Mouse (Mus musculus) embryonic facial prominence, embryonic 15.5 days (tissue): Measurements from ENCODE around the gene Opn4. TPM values are rescaled to one million over a fixed set of nuclear protein-coding genes. Genes with fewer than 3 reads are reported as not detected.
A peak's percentile ranks its signal among the peaks of the same experiment; 100 is the strongest.

ENCODE experiments used
- ATAC-seq: fragments of 200-750 bp; cut with Nextera tagmentation; 2 replicates; pipeline ENCODE4 v1.8.0; 2017; ENCODE audit warnings: low read depth, moderate TSS enrichment; ENCODE audit not compliant: insufficient number of reproducible peaks, low FRiP score, low TSS enrichment
- H3K27ac ChIP-seq: fragments of 300-500 bp; sonication (generic); replicated peaks from 2 replicates; pipeline ENCODE4 v1.5.1; 2015; ENCODE audit warnings: mild to moderate bottlenecking, inconsistent platforms
- H3K27me3 ChIP-seq: fragments of 300-500 bp; sonication (generic); 2 replicates; pipeline ENCODE4 v1.6.1; 2015; ENCODE audit warnings: inconsistent platforms
- H3K36me3 ChIP-seq: fragments of 300-500 bp; sonication (generic); 2 replicates; pipeline ENCODE4 v1.6.1; 2015; ENCODE audit warnings: mild to moderate bottlenecking, inconsistent platforms
- H3K4me1 ChIP-seq: fragments of 300-500 bp; sonication (generic); 2 replicates; pipeline ENCODE4 v1.6.1; 2015; ENCODE audit warnings: inconsistent platforms
- H3K4me2 ChIP-seq: fragments of 300-500 bp; sonication (generic); replicated peaks from 2 replicates; pipeline ENCODE4 v1.6.1; 2015; ENCODE audit warnings: mild to moderate bottlenecking, inconsistent platforms
- H3K4me3 ChIP-seq: fragments of 300-500 bp; sonication (generic); replicated peaks from 2 replicates; pipeline ENCODE4 v1.5.1; 2015; ENCODE audit warnings: mild to moderate bottlenecking, inconsistent platforms
- H3K9ac ChIP-seq: fragments of 300-500 bp; sonication (generic); 2 replicates; pipeline ENCODE4 v1.6.1; 2015; ENCODE audit warnings: inconsistent platforms
- H3K9me3 ChIP-seq: fragments of 300-500 bp; sonication (generic); replicated peaks from 2 replicates; pipeline ENCODE4 v1.6.1; 2016; ENCODE audit warnings: inconsistent platforms
- WGBS: fragments of 180-500 bp; shearing (Covaris S2); methylation state at CpG from one replicate; pipeline ENCODE4 v1.1.7; 2015; 5-methylcytosine and 5-hydroxymethylcytosine counted together
- polyA plus RNA-seq: library from polyadenylated mRNA; unstranded; fragments of >200 nt; fragmentation: Nextera tagmentation; extraction: Ambion mirVana; gene quantifications from 2 replicates; pipeline ENCODE4 v1.2.1, GENCODE M21; 2015

Opn4 gene
- polyA plus RNA-seq, 1 experiment from 2014 or later: 0.45 TPM

- no peak for ATAC-seq
- no peak overlapping the region for H3K9ac ChIP-seq
- H3K27me3 ChIP-seq: no peaks in the 10 kb centered on the region
- no peak overlapping the region for H3K4me3 ChIP-seq
- no peak overlapping the region for H3K4me2 ChIP-seq
- no peak overlapping the region for H3K27ac ChIP-seq
- peaks cover 29% of the 10 kb centered on the region for H3K4me1 ChIP-seq
- no peaks in the 10 kb centered on the region for H3K36me3 ChIP-seq
- 91% methylated on average over 8 of the region's 8 CpGs for WGBS
- H3K9me3 ChIP-seq: no peaks in the 10 kb centered on the region
Observed at GRCm38 (mm10) chr14:34561647-34562046, 38.3 kb downstream of the Opn4 start.

- no peak overlapping the region for H3K4me3 ChIP-seq
- H3K36me3 ChIP-seq: no peaks in the 10 kb centered on the region
- no peak overlapping the region for H3K4me2 ChIP-seq
- H3K27me3 ChIP-seq: no peaks in the 10 kb centered on the region
- peak; percentile 61 for ATAC-seq
- H3K9ac ChIP-seq: no peak overlapping the region
- no peak overlapping the region for H3K27ac ChIP-seq
- 50% methylated on average over 9 of the region's 9 CpGs for WGBS
- peaks cover 8% of the 10 kb centered on the region; the same call in 1 of the 2 replicates for H3K4me1 ChIP-seq
- no peaks in the 10 kb centered on the region for H3K9me3 ChIP-seq
Observed at GRCm38 (mm10) chr14:34558947-34559346, 41.0 kb downstream of the Opn4 start.

GRCm38 (mm10) chr14:34555211-34555610 is 44.7 kb downstream of the Opn4 start:
- Histone ChIP-seq H3K4me3 (no peak overlapping the region), H3K9me3 (no peaks in the 10 kb centered on the region), H3K4me2 (no peak overlapping the region), H3K27ac (no peak overlapping the region), H3K9ac (no peak overlapping the region), H3K4me1 (no peaks in the 10 kb centered on the region), H3K36me3 (no peaks in the 10 kb centered on the region), H3K27me3 (no peaks in the 10 kb centered on the region)
- no peak for ATAC-seq
- WGBS: 76% methylated on average over 13 of the region's 13 CpGs

- Histone ChIP-seq H3K4me3 (no peak overlapping the region), H3K27me3 (no peaks in the 10 kb centered on the region), H3K36me3 (no peaks in the 10 kb centered on the region), H3K9ac (no peak overlapping the region), H3K4me1 (no peaks in the 10 kb centered on the region; the same call in 1 of the 2 replicates), H3K4me2 (no peak overlapping the region), H3K9me3 (no peaks in the 10 kb centered on the region), H3K27ac (no peak overlapping the region)
- ATAC-seq: no peak
- 70% methylated on average over 3 of the region's 3 CpGs for WGBS
Observed at GRCm38 (mm10) chr14:34554047-34554446, 45.9 kb downstream of the Opn4 start.

GRCm38 (mm10) chr14:34553470-34553869 is 46.5 kb downstream of the Opn4 start:
- WGBS: 88% methylated on average over 6 of the region's 6 CpGs
- no peaks in the 10 kb centered on the region for H3K27me3 ChIP-seq
- H3K4me1 ChIP-seq: peaks cover 2% of the 10 kb centered on the region; the same call in 1 of the 2 replicates

GRCm38 (mm10) chr14:34552226-34552625 is 47.7 kb downstream of the Opn4 start:
- no peaks in the 10 kb centered on the region for H3K9me3 ChIP-seq
- no peaks in the 10 kb centered on the region for H3K36me3 ChIP-seq
- H3K9ac ChIP-seq: no peak overlapping the region
- no peak overlapping the region for H3K4me3 ChIP-seq
- WGBS: 85% methylated on average over 5 of the region's 5 CpGs
- H3K27ac ChIP-seq: no peak overlapping the region
- ATAC-seq: no peak
- H3K4me1 ChIP-seq: peaks cover 8% of the 10 kb centered on the region
- no peaks in the 10 kb centered on the region for H3K27me3 ChIP-seq
- no peak overlapping the region for H3K4me2 ChIP-seq

More at GRCm38 (mm10) chr14:34553470-34553869, 46.5 kb downstream of the Opn4 start:
- no peak for ATAC-seq
- Histone ChIP-seq H3K27ac (no peak overlapping the region), H3K4me3 (no peak overlapping the region), H3K36me3 (no peaks in the 10 kb centered on the region), H3K9ac (no peak overlapping the region), H3K9me3 (no peaks in the 10 kb centered on the region), H3K4me2 (no peak overlapping the region)

GRCm38 (mm10) chr14:34549004-34549671 is 50.8 kb downstream of the Opn4 start:
- Histone ChIP-seq H3K4me1 (peaks cover 8% of the 10 kb centered on the region), H3K9ac (peak overlapping the region; percentile 71), H3K27ac (peak overlapping the region; percentile 90), H3K4me3 (peak overlapping the region; percentile 68), H3K27me3 (no peaks in the 10 kb centered on the region), H3K4me2 (peak overlapping the region; percentile 84), H3K36me3 (no peaks in the 10 kb centered on the region), H3K9me3 (no peaks in the 10 kb centered on the region)
- under 1% methylated on average over 55 of the region's 55 CpGs for WGBS
- peak; percentile 92 for ATAC-seq

- H3K27ac ChIP-seq: peak overlapping the region; percentile 90
- H3K4me1 ChIP-seq: peaks cover 8% of the 10 kb centered on the region
- H3K9ac ChIP-seq: peak overlapping the region; percentile 71
- H3K4me2 ChIP-seq: peak overlapping the region; percentile 84
- H3K36me3 ChIP-seq: no peaks in the 10 kb centered on the region
- no peaks in the 10 kb centered on the region for H3K27me3 ChIP-seq
- ATAC-seq: peak; percentile 52; the same call in 1 of the 2 replicates
- 2% methylated on average over 27 of the region's 27 CpGs for WGBS
- H3K9me3 ChIP-seq: no peaks in the 10 kb centered on the region
- H3K4me3 ChIP-seq: peak overlapping the region; percentile 68
Observed at GRCm38 (mm10) chr14:34548391-34549001, 51.4 kb downstream of the Opn4 start.

GRCm38 (mm10) chr14:34544545-34544944 is 55.4 kb downstream of the Opn4 start:
- Histone ChIP-seq H3K4me1 (peaks cover 8% of the 10 kb centered on the region), H3K9ac (no peak overlapping the region), H3K4me2 (no peak overlapping the region), H3K36me3 (no peaks in the 10 kb centered on the region), H3K27ac (no peak overlapping the region), H3K9me3 (no peaks in the 10 kb centered on the region), H3K4me3 (no peak overlapping the region), H3K27me3 (no peaks in the 10 kb centered on the region)
- WGBS: 75% methylated on average over 2 of the region's 2 CpGs
- no peak for ATAC-seq

- Histone ChIP-seq H3K9me3 (no peaks in the 10 kb centered on the region), H3K27ac (no peak overlapping the region), H3K4me3 (no peak overlapping the region), H3K9ac (no peak overlapping the region), H3K4me1 (peaks cover 8% of the 10 kb centered on the region; the same call in 1 of the 2 replicates), H3K27me3 (no peaks in the 10 kb centered on the region), H3K4me2 (no peak overlapping the region), H3K36me3 (no peaks in the 10 kb centered on the region)
- WGBS: 87% methylated on average over 6 of the region's 6 CpGs
- no peak for ATAC-seq
Observed at GRCm38 (mm10) chr14:34544001-34544400, 55.9 kb downstream of the Opn4 start.

- WGBS: 64% methylated on average over 6 of the region's 6 CpGs
Observed at GRCm38 (mm10) chr14:34543596-34543995, 56.3 kb downstream of the Opn4 start.

More at GRCm38 (mm10) chr14:34543596-34543995, 56.3 kb downstream of the Opn4 start:
- ATAC-seq: no peak
- Histone ChIP-seq H3K9me3 (no peaks in the 10 kb centered on the region), H3K9ac (no peak overlapping the region), H3K27me3 (no peaks in the 10 kb centered on the region), H3K4me2 (no peak overlapping the region), H3K4me1 (peaks cover 8% of the 10 kb centered on the region; the same call in 1 of the 2 replicates), H3K27ac (no peak overlapping the region), H3K4me3 (no peak overlapping the region), H3K36me3 (no peaks in the 10 kb centered on the region)
